Mouse (Mus musculus) stomach, embryonic 15.5 days (tissue): ENCODE data around the gene Rap1b. TPM values are rescaled to one million over a fixed set of nuclear protein-coding genes. Genes with fewer than 3 reads are reported as not detected.

ENCODE experiments used
- ATAC-seq: fragments of 200-750 bp; cut with Nextera tagmentation; 2 replicates; pipeline ENCODE4 v1.8.0; 2017; ENCODE audit warnings: low read depth, moderate number of reproducible peaks, moderate TSS enrichment; ENCODE audit not compliant: insufficient read depth, low FRiP score
- H3K27ac ChIP-seq: fragments of 300-500 bp; sonication (generic); 2 replicates; pipeline ENCODE4 v1.5.1; 2015; ENCODE audit warnings: mild to moderate bottlenecking, inconsistent platforms
- H3K27me3 ChIP-seq: fragments of 300-500 bp; sonication (generic); replicated peaks from 2 replicates; pipeline ENCODE4 v1.6.1; 2015; ENCODE audit warnings: inconsistent platforms
- H3K36me3 ChIP-seq: fragments of 300-500 bp; sonication (generic); 2 replicates; pipeline ENCODE4 v1.6.1; 2015; ENCODE audit warnings: inconsistent platforms
- H3K4me1 ChIP-seq: fragments of 300-500 bp; sonication (generic); 2 replicates; pipeline ENCODE4 v1.6.1; 2015; ENCODE audit warnings: inconsistent platforms
- H3K4me2 ChIP-seq: fragments of 300-500 bp; sonication (generic); 2 replicates; pipeline ENCODE4 v1.6.1; 2015; ENCODE audit warnings: mild to moderate bottlenecking, inconsistent platforms
- H3K4me3 ChIP-seq: fragments of 300-500 bp; sonication (generic); replicated peaks from 2 replicates; pipeline ENCODE4 v1.5.1; 2015; ENCODE audit warnings: inconsistent platforms
- H3K9ac ChIP-seq: fragments of 300-500 bp; sonication (generic); 2 replicates; pipeline ENCODE4 v1.6.1; 2015; ENCODE audit warnings: inconsistent platforms
- H3K9me3 ChIP-seq: fragments of 300-500 bp; sonication (generic); 2 replicates; pipeline ENCODE4 v1.6.1; 2016; ENCODE audit warnings: inconsistent platforms
- WGBS: fragments of 180-500 bp; shearing (Covaris S2); methylation state at CpG from one replicate; pipeline ENCODE4 v1.1.7; 2015; 5-methylcytosine and 5-hydroxymethylcytosine counted together
- polyA plus RNA-seq: library from polyadenylated mRNA; unstranded; fragments of >200 nt; fragmentation: Nextera tagmentation; extraction: Ambion mirVana; gene quantifications from 2 replicates; pipeline ENCODE4 v1.2.1, GENCODE M21; 2015

Rap1b gene
- polyA plus RNA-seq, 1 experiment from 2014 or later, result 177 TPM

DNA sequence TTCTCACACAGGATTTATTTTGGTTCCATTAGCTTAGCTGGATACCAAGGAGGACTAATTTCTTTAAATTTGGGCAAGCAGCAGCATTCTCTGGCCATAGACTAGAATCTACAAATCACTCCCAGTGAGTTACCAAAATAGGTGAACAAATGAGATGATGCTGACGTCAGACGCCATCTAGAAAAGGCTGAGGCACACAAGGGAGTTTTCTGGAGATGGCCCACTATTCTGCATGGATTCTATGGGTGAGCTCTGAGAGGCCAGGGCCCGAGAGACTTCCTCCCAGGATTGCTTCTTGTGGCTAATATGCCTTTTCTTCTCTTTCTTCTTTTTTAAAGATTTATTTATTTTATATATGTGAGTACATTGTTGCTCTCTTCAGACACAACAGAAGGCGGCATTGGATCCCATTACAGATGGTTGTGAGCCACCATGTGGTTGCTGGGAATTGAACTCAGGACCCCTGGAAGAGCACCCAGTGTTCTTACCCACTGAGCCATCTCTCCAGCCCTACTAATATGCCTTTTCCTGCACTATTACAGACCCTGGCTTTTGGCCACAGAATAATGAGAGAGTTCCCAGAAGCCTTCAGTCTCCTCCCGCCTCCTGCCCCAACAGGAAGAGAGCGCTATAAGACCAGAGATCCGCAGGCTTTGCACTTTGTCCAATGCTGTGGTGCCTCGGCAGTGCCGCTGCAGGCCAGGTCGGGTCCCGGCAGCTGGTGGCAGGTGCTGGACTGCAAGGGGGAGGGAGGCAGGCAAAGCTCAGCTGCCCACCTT lies 80.5 kb downstream of the Rap1b start:
- WGBS, result 94% methylated on average over 11 of the region's 11 CpGs
- H3K27me3 ChIP-seq, result no peaks in the 10 kb centered on the region
- H3K4me1 ChIP-seq, result no peaks in the 10 kb centered on the region
- H3K4me2 ChIP-seq, result no peak overlapping the region
- H3K36me3 ChIP-seq, result peaks cover 52% of the 10 kb centered on the region
- no peak overlapping the region for H3K4me3 ChIP-seq
- H3K9ac ChIP-seq, result no peak overlapping the region
- H3K9me3 ChIP-seq, result no peaks in the 10 kb centered on the region
- no peak overlapping the region for H3K27ac ChIP-seq
- no peak for ATAC-seq

DNA sequence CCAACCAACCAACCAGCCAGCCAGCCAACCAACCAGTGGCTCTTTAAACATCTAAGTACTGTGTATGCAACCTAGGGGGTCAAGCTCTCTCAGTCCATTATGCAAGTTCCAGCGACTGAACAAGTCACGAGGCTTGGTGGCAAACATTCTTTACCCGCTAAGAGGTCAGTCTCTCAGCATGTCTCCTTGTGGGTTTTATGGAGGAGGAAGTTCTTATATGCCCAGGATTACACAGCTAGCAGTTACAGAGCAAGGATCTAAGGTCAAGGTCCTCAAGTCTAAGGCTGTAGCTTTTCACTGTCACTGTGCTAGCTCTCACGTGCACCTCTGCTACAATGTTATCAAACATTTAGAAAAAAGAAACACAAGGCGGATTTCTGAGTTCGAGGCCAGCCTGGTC lies 81.2 kb downstream of the Rap1b start:
- no peaks in the 10 kb centered on the region for H3K27me3 ChIP-seq
- peaks cover 50% of the 10 kb centered on the region for H3K36me3 ChIP-seq
- no peak overlapping the region for H3K4me3 ChIP-seq
- no peaks in the 10 kb centered on the region for H3K9me3 ChIP-seq
- no peak for ATAC-seq
- H3K9ac ChIP-seq, result no peak overlapping the region
- no peak overlapping the region for H3K27ac ChIP-seq
- H3K4me2 ChIP-seq, result no peak overlapping the region
- 86% methylated on average over 6 of the region's 6 CpGs for WGBS
- H3K4me1 ChIP-seq, result no peaks in the 10 kb centered on the region

Other genes with a start within 250 kb of the Rap1b start
- gene Cpm, start 216.5 kb downstream of the Rap1b start, polyA plus RNA-seq, result 57.1 and 57.7 TPM in 2 replicates
- 38.2 and 44.1 TPM in 2 replicates for gene Mdm2, start 135.3 kb downstream of the Rap1b start, polyA plus RNA-seq
- gene Slc35e3, start 99.7 kb downstream of the Rap1b start, polyA plus RNA-seq, result 14.5 and 16.5 TPM in 2 replicates
- gene Nup107, start 53.3 kb downstream of the Rap1b start, polyA plus RNA-seq, result 53.3 and 64.8 TPM in 2 replicates